Mouse (Mus musculus) hematopoietic stem cell, adult 5-6 weeks (primary cell): ENCODE measurements around the gene Reep3. TPM values are rescaled to one million over a fixed set of nuclear protein-coding genes. Genes with fewer than 3 reads are reported as not detected.
"Not testable (repeated sequence)": the region's sequence is repeated elsewhere in the genome, so short reads cannot be mapped to it uniquely, and the experiment has no call there.

Experiments used
- ATAC-seq, 2 experiments: fragments of 125-278 bp in 1 of 2; replicated peaks in 1 of 2; 2 replicates each; pipeline ENCODE4 v1.8.0; 2016 to 2017; ENCODE audit warnings: inconsistent platforms in 2 of 2, mild to moderate bottlenecking in 2 of 2, moderate number of reproducible peaks in 2 of 2, low read depth in 1 of 2, moderate TSS enrichment in 1 of 2; ENCODE audit not compliant: low FRiP score in 2 of 2, poor library complexity in 2 of 2, severe bottlenecking in 2 of 2, insufficient read depth in 1 of 2, low TSS enrichment in 1 of 2
- total RNA-seq: library from RNA; stranded (forward); fragments of 172-1452, 232-1000 nt; gene quantifications from 2 replicates; pipeline ENCODE4 v1.2.3, GENCODE M21; 2017

Gene Reep3
- total RNA-seq, 1 experiment from 2014 or later = 19.4 TPM

DNA sequence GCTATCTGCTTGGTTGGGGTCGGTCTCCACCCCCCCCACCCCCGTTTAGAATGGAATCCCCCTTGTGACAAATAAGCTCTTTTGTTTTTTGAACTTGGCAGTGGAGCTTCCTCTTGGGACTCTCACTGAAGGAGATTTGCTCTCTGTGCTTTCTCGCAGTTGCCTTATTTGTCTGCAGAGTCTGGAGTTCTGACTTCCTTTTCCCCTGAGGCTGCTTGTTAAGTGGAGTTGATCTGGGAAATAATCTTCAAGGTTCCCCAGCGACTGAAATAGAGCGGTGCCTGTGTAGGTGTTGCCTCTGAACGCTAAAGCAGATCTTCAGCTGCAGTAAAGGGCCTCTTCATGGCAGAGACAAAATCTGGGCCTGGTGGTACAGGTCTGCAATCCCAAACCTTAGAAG lies 18.4 kb upstream of the Reep3 start:
- no peak for ATAC-seq

DNA sequence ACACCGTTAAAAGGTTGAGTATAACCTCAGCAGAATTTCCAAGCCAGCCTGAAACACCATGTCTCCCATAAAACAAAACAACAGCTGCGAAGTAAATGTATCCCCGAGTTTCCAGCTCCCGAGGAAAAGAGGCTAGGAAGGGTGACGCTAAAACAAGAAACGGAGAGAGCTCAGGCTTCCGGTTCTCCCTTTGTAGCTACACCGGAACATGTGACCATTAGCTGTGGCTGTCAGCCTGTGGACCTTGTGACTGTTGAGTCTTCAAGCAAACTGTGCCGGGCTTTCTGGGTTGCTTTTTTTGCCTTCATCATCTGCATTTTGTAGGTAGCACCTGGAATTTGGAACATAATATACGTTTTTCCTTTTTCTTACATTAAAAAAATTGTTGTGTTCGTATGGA lies 17.1 kb upstream of the Reep3 start:
- no peak for ATAC-seq

DNA sequence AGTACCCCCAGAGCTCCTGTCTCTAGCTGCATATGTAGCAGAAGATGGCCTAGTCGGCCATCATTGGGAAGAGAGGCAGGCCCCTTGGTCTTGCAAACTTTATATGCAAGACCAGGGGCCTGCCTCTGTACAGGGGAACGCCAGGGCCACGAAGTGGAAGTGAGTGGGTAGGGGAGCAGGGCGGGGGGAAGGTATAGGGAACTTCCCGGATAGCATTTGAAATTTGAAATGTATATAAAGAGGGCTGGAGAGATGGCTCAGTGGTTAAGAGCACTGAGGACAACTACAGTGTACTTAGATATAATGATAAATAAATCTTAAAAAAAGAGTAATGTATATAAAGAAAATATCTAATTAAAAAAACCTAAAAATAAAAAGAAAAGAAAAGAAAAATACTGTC lies 16.2 kb upstream of the Reep3 start:
- ATAC-seq = not testable (repeated sequence)

DNA sequence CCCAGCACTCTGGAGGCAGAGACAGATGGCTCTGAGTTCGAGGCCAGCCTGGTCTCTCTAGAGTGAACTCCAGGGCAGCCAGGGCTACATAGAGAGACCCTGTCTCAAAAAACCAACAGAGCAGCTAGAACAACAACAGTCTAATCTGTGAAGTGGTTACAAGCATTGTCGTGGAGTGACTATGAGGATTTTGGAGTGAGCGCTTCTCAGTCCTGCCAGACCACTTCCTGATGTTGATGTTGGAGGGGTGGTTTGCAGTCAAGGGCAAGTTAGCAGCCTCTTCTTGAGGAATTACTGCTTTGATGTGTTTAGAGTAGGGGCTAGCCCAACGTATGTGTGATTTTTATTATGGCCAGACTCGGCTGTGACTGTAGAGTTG lies 15.0 kb upstream of the Reep3 start:
- ATAC-seq = peak; percentile 75 to 80

DNA sequence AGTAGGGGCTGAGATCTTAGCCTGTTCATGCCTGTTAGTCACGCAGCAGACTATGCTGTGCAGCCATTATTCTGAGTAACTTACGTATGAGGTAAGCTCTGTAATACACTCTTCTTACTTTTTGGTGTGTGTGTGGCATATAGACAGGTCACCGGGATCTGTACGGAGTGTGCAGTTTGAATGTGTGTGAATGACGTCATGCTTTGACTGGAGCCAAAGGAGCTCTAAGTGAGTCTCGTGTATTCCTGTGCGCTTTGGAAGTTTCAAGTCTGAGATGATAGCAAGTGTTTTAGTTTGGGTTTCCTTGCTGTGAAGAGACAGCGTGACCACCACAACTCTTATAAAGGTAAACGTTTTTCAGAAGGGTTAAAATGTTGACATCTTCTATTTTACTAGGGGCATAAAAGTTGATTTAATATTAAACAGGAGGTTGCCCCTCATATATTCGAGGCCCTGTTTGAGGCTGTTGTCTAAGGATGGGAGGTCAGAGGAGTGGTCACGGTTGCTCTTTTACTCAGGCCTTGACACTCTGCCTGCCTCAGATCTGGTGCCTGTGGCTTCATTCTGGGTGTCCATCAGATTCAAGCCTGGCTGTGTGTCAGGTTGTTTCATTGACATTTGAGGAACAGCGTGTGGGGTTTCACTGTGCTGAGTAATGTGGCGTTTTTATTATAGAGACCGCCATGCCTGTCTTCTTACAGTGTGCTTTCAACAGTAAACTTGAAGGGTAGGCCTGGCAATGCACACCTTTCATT lies 14.5 kb upstream of the Reep3 start:
- ATAC-seq = no peak

DNA sequence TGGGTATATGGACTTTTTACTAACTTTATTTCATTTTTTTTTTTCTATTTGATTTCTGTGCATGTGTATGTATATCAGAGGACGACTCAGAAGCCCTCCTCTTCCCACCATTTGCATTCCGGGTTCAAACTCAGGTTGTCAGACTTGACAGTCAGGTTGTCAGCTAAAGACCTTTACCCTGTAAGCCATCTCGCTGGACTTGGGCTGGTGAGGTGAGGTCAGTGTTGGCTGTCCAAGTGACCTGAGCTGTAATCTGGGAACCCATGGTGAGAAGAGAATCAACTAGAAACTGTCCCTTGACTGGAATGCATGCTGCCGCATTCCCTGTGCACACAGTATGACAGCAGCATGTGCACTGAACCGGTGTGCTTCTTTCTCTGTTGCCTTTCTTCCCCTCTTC lies 12.9 kb upstream of the Reep3 start:
- no peak for ATAC-seq

DNA sequence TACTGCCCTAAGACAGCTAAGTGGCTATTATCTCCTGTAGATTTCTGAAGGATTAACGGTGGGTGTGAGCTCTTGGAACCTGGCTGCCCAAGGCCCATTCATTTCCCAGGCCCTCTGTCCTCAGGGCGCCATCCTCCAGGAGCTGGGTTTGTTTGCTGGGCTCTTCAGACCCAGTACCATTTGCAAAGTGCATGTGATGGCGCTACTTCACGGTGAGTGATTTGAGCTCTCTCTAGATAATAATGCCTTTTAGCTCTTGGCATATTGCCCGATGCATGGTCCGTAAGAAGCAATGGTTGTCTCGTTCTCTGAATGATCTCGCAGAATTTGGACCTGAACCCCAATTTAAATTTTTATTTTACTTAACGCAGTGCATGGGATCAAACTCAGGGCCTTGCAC lies 11.4 kb upstream of the Reep3 start:
- ATAC-seq = no peak

DNA sequence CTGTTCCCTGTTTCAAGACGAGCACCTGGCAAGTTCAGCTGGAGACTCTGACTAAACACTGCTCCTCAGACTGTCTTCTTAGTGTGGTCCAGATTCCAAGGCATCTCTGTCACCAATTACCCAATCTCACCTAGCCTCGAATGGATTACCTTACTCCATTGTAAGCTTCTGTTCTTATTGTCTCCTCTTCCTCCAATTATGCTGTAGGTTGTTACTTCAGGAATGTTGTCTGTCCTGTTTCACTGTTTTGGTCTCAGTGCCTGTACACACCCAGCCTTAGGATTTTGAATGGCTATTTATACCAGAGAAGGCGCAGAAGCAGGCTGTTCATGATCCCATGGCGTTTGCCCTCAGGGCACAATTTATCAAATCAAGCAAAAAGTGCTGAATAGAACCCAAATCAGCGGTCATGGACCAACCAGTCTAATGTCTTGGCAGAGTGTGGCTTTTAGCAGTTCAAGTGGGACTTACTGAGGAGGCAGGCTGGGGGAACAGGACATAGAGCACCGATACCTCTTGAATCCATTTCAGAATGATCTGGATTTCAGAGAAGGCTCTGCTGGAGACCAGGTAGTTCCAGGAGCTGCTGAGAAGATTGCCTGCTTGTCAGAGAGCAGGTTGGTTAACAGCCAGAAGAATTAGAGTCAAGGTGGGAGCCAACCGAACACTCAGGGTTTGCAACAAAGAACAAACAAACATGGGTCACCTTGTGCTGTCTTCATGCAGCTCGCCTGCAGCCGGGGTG lies 10.4 kb upstream of the Reep3 start:
- no peak for ATAC-seq

DNA sequence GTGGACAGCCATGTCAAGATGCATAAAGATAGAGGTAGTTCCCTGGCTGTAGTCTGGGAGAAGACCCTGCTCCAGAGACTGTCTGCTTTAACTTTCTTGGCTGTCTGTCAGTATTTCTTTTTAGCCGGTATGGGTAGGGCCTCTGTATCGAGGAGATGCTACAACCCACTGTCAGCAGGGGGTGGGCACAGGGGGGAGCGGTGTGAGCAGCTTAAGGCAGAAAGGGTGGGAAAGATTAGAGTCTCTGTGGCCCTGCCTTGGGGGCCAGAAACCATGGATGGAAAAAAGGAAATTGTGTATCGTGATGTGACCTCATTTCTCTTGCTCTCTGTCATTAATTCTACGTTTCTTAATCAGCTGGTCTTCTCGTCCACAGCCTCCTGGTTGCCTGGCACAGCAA lies 9.7 kb upstream of the Reep3 start:
- ATAC-seq = no peak

DNA sequence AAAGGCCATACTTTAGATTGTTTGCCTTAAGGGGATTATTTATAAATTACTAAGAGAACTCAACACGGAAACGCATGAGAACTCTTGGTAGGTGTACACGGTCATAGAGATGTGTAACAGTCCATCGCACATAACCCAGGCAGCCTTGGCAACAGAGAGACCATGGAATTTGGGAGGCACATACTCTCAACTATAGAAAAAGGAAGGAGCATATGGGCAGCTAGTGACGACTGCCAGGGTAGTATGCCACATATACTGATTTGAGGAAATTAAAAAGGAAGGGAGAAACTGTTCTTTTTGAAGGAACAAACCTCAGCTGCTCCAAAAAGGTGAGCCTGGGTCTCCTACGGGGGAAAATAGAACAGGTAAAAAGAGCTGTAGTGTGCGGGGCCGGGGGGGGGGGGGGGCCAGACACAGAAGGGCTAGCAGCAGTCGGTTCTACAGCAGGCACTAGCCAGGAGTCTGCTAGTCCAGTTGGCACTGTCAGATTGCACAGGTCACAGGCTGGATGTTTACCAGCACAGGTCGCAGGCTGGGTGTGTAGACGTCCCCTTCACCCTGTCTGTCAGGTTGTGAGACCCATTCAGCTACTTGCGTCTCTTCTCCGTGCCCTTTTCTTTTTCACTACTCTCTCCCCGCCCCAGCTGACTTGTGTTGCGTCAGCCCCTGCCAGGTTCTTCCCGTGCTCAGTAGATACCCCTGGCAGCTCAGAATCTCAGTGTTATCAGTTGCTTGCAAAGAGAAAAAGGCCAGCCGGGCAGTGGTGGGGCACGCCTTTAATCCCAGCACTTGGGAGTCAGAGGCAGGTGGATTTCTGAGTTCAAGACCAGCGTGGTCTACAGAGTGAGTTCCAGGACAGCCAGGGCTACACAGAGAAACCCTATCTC lies 8.8 kb upstream of the Reep3 start:
- ATAC-seq = no peak

DNA sequence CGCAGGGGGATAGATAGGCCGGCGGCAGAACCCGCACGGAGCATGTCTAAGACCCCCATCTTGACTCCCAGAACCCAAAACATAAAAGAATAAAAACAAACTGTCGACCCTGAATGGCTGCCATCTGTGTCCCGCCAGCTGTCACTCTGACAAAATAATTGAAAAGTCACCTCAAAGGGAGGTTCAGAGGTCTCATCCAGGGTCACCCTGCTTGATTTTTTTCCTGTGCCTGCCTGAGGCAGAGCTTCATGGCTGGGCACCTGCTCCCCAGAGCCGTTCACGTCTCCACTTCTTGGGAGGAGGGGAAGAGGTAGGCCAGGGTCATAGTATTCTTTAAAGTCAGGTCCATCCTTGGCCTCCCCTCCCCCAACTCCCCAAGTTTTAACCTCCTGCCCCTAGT lies 7.8 kb upstream of the Reep3 start:
- no peak for ATAC-seq

DNA sequence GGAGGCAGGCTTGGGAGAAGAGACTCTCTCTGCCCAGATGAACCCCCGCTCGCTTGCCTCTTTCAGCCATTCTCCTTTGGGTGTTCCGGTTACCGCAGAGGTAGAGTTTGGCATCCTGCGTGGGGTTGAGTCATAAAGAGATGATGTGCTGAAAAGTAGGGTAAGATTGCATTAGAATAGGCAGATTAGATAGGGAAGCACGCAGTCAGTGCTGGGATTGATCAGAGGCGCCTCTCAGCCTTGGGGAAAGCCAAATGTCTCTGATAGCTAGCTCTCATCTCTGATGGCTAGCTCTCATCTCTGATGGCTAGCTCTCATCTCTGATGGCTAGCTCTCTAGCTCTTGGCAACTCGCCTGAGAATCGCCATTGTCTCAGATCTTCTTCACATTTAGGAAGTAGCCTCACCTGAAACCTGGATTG lies 4.1 kb upstream of the Reep3 start:
- ATAC-seq = no peak

DNA sequence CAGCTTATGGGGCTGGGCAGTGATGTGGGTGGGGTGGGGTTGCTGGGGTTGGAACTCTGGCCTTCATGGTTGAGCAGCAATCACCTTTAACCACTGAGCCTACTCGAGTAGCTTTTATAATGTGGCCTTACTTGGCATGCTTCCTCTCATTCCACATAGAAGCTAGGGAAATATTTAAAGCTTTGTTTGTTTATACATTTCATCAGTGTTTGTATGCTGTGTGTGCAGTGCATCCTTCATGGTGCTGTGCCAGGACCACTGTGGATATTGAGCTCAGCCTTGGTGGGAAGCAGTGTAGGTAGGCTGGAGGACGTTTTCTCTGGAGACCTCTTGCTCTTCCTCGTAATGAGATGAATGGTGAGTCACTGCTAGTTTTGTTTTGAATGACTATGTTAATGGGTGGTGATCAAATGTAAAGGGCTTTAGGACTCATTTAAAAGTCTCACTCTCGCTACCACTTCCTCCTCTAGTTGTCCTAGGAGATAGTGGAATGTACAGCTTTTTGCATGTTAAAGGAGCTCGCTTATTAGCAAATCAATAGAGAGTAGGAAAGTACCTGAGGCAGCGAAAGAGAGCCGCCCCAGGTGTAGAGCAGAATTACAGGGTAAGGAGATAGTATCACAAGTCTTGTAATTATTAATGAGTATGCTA lies 3.4 kb upstream of the Reep3 start:
- ATAC-seq = no peak

DNA sequence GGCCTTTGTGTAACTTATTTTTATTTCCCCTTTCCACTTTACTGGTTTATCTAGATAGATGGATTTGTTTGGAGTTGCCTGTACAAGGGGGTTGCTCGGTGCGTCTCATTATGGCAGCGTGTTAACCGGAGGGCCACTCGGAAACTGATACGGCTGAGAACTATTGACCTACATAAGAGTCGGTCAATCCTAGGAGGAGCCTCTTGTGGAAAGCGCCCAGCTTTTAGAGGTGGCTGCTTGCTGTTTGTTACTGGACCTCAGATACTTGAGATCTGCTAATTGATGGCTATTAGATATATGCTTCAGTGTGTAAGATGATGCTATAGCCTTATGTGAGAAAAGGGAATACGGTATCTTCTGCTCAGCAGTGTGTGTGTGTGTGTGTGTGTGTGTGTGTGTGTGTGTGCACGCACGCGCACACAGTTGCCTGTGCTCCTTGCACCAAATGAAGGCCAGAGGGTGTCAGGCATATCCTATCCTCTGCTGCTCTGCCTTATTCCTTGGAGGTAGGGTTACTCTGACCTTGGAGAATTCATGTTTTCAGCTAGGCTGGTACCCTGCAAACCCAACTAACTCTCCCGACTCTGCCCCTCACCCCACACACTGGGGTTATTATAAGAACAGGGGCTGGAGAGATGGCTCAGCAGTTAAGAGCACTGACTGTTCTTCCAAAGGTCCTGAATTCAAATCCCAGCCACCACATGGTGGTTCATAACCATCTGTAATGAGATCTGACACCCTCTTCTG lies 2.6 kb upstream of the Reep3 start:
- no peak for ATAC-seq

DNA sequence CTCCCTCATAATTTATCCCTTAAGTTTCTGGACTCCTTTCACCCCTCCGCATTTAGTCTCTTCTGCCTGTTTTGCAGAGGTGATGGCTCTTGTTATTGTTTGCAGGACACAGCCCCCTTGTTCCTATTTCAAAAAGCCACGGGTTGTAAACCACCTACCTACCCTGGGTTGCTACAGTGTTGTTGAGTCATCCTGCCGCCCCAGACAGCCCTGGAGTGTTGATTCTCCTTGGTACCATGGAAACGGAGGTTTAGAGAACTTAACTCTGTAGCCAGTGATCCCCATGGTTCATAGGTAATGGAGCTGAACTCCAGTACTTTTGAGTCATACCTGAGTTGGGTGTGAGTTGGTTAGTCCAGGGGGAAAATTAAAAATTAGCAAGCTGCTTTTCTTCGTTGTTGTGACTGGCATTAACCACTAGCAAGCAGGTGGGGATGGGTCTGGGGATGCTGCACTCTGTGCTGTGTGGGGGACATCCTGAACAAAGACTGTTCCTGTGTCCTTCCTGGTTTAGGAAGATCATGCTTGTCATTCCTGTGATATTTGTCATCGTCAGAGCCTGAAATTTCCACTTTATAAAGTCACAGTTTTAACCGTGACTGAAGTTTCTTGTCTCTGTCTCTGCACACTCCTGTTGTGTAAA lies 1.8 kb upstream of the Reep3 start:
- peak; percentile 61 to 86 for ATAC-seq

DNA sequence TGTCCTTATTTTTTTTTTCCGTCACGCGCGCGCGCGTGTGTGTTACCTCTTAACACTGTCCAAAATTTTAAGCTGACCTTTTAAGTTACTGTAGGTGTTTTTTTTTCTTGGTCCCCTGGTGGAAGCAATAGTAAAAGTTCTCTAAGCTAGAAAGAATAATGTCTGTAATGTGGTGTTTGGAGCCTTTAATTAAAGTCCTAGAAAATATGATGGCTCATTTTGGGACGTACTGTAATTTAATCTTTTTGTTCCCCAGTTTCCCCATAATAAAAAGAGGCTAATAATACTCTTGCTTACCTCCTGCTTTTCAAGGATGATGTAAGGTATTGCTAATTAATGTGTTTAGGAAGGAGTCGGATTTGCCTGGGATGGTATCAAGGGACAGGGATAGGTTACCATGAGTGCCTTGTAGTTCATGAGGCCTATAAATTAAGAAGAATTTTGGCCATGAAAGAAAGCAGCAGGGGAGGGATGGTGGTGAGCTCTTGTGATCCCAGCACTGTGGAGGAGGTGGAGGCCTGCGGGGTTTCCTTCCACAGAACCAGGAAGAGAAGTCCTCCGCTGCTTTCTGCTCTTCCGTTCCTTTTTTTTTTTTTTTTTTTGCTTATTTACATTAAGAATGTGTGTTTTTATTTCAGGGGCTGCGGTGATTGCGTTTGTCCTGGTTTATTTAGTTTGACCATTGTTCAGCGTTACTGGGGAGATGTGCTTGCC lies 849 bp upstream of the Reep3 start:
- no peak for ATAC-seq
